Mouse (Mus musculus) gonadal fat pad, adult 2 months (tissue): ENCODE measurements around the gene Ptms. TPM values are rescaled to one million over a fixed set of nuclear protein-coding genes. Genes with fewer than 3 reads are reported as not detected.
"Not testable (repeated sequence)": the region's sequence is repeated elsewhere in the genome, so short reads cannot be mapped to it uniquely, and the experiment has no call there.

Experiments
- DNase-seq: peaks from one replicate; pipeline ENCODE4 v3.0.0-alpha.2; 2012; ENCODE audit warnings: low read depth
- polyA plus RNA-seq: library from polyadenylated mRNA; depleted of rRNA; stranded (reverse); fragments of >200 nt; gene quantifications from 2 replicates; pipeline ENCODE4 v1.2.3, GENCODE M21; 2012

Gene Ptms
- polyA plus RNA-seq, 1 experiment: 811 TPM

DNA sequence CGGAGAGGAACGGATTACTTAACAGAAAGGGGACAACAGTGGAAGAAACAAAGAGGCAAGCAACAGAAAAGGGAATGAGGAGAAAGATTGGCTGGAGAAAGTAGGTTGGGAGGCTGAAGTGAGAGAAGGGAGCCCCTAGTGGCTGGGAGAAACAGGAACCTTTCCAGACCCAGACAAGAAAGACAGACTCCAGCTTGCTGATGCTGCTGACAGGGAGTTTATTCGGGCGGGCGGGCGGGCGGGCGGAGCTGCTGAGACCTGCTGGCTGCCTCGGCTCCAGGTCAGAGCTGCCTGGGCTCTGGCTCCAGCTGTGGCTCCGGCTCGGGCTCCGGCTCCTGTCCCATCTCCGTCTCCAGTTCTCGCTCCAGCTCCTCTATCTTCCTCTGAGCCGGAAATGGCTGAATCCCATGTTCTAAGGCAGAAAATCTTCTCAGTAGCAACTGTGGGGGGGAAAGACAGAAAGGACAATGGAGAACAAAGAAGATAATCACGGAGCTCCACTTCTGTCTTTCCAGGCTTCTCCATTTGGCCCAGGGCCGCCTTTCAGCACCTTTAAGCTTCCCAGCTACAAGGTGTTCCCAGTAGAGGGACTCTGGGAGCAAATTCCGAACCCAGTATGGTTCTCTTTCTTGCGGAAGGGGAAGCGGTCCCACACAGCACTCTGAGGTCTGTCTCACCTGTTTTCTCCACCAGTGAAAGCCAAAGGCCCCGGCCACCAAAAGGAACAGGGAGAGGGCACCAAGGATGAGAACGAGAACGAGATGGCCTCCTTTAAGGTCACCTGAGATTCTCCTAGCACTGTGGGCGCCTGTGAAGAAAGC lies 15.5 kb downstream of the Ptms start:
- no peak for DNase-seq

DNA sequence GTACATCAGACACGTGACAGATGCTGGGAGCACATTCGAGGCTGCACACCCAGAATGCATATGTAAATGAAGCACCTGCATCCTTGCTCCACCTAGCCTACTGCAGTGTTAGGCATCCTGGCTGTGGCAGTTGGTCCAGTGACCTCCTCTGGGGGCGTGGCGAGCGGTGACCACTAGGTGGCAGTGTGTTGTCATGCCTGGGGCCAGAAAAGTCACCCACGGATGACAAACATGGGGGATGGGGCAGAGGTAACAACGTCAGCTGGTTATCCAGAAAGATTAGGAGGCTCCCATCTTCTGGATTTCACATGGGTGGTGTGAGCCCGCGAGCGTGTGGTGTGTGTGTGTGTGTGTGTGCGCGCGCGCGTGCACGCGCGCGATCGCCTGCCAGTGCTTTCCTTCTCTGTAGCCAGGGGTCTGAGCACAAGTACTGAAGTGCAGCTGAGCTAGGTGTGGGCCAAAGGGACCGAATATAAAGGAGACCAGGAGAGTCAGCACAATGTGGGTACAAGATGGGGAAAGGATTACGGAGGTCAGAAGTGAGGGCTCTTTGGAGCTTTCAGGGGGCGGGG lies 16.2 kb downstream of the Ptms start:
- DNase-seq: no peak

DNA sequence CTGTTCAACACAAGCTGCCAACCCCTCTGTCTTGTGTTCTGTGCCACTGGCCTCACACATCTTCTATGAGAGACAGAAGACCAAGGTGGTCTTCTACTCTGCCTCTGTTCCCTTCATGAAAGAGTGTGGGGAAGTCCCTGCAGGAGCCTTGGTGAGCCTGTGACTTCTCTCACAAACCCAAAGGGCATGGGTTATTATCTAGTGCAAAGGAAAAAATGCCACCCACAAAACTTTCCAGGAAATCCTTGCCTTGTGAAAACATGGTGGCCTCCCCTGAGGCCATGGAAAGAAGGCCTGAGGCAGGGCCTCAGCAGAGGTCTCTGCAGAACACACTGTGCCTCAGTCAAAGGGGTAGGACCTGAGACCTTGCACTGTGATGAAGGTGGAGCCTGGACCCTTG lies 18.1 kb downstream of the Ptms start:
- no peak for DNase-seq

DNA sequence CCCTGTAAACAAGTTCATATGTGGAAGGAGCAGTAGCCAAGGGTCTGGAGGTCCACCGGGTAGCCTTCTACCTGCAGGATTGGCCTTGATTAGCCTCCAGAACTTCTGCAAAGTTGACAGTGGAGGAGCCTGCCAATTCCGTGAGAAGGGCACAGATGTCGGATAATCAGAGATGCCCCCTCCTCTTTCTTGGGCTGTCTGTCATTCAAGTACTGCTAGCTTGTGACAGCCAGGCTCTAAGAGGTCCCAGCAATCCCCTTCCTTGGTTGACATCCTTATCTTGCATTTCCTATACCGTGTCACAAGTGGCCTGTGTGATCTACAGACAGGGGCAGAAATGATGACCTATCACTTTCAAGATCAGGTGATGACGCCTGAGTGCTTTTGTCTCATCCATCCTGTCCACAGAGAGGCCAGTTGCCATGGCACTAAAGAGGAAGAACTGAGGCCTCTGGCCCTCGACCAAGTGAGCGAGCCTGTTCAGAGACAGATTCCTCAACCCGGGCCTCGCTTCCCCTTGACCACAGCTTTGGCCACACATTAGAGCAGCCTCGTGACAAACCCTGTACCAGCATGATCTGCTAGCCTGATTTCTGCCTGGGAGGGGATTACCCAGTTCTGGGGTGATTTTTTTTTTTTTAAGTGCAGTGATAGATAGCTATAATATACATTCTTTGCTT lies 19.0 kb downstream of the Ptms start:
- DNase-seq: no peak

DNA sequence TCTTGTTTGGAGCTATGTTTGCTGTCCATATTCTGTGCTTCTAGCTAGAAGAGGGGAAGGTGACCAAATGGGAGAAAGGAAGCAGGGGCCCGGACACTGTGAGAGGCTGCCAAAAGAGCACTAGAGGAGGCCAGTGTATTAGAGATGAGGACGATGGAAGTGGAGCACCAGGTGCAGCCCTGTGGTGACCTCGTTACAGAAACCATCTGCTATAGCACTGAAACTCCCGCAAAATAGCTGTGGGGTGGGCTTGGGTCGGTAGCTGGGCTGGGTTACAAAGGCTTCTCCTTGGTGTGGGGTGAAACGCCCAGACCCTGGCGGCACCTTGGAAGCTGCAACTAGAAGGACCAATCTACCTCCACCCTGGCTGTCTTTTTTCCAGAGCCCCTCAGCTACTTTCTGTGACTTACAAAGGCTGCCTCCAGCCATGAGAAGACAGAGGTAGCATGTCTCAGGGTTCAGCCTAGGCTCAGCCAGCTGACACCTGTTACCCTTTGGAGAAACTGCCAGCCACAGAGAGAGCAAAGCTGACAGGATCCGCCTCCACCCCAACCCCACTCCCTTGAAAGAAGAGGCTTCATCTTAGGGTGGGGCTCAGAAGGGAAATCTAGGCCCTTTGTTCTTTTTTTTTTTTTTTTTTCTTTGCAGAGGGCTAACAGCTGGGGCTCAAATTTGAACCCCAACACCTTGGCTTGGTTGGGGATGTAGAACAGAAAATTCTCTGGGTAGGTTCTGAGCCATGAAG lies 19.7 kb downstream of the Ptms start:
- DNase-seq: no peak

DNA sequence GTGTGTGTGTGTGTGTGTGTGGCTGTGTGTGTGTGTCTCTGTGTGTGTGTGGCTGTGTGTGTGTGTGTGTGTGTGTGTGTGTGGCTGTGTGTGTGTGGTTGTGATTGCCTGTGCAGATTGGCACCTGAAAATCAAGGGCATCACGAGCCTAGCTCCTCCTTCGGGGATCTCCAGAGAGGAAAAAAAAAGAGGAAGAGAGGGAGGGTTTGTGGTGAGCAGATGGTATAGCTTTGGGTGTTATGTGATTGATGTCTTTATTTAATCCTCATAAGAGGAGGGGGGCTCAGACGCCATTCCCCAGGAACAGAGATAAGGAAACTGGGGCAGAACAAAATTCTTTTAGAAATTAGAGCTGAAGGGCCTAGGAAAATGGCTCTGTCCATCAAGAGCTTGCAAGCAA lies 21.5 kb downstream of the Ptms start:
- no peak for DNase-seq

DNA sequence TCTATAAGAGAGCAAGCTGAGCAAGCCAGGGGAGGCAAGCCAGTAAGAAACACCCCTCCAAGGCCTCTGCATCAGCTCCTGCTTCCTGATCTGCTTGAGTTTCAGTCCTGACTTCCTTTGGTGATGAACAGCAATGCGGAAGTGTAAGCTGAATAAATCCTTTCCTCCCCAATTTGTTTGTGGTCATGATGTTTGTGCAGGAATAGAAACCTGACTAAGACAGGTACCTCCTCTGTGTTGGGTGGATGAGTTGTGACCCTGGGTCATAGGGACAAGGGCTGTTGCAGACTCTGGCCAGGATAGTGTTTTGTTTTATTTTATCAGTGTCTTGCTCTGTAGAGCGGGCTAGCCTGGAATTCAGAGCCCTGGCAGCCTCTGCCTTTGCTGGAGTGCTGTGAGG lies 25.8 kb downstream of the Ptms start:
- not testable (repeated sequence) for DNase-seq

DNA sequence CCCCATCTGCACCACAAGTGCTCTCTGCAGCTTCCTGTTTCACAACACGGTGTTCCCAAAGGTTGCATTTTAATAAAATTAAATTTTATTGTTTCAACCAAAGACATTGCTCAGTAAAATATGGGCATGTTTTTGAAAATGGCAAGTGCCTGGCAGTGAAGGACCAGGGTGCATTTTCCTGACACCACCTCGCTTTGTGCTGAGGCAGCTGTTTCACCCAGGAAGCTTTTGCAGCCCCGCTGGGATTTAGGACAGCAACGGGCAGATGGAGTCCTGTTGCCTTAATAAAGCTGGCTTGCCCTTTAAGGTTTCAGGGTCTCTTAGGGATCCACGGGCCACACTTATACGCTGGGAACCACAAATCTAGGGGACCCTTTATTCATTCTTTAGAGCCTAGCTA lies 28.9 kb downstream of the Ptms start:
- DNase-seq: no peak

DNA sequence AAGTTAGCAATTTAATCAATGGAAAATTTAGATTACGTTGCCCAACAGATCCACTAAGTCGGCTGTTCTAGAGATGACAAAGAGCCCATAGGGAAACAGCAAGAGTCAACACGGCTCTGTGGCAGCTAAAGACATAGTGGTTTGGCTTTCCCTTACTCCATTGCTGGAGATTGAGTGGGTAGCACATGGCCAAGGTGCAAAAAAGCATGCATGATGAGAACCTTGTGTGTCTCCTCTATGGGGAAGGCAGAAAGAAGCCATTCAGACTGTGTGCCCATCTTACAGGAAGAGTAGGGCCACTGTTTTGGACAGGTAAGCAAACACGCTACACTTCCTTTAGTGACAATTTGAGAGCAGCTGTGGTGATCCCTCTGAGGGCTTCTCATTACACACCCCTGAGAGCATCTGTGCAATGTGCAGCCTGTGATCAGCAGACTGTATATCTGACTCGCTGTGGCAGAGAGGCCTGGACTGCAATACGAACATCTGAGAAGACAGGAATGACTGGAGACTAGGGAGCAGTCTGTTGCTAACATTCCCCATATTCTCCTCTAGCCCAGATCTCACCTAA lies 31.3 kb downstream of the Ptms start:
- DNase-seq: no peak

DNA sequence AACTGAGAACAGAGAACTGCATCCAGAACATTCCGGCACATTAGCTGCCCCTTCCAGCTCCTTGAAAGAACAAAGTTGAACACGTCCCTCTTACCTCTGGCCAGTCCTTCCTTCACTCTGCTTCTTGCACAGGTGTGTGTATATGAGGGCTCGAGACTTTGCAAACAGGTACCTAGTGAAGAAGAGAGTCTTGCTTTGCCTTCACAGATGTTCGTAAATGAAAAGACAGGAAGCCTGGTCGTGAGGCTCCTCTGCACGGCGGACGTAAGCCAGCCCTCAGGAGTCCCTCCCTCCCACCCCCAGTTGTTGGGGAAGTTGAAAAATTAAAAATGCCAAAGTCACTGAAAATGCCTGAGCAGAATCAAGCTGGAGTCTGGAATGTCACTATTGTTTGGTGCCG lies 31.9 kb downstream of the Ptms start, which contains the start of gene Cd4:
Gene Cd4, minus strand, starts transcription at position 236 of the 400 bp plus-strand sequence.
- no peak for DNase-seq

DNA sequence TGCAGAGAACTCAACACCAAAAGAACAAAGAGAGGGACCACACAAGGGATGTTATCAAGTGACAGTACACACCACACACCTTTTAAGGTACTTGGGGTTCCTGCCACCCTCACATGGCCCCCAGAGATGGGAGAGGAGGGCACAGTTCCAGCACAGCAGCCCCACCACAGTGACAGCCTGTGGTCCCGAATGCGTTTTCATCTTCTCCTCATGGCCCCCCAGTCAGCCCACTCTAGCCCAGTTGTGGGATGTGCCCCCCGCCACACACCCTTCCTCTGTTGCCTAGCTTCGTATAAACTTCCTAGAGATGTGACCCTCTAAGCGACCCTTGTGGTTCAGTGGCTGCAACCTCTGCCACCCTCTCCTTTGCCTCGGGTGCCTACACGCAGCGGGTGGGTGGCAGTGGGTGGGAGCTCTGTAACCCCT lies 33.9 kb downstream of the Ptms start:
- no peak for DNase-seq

DNA sequence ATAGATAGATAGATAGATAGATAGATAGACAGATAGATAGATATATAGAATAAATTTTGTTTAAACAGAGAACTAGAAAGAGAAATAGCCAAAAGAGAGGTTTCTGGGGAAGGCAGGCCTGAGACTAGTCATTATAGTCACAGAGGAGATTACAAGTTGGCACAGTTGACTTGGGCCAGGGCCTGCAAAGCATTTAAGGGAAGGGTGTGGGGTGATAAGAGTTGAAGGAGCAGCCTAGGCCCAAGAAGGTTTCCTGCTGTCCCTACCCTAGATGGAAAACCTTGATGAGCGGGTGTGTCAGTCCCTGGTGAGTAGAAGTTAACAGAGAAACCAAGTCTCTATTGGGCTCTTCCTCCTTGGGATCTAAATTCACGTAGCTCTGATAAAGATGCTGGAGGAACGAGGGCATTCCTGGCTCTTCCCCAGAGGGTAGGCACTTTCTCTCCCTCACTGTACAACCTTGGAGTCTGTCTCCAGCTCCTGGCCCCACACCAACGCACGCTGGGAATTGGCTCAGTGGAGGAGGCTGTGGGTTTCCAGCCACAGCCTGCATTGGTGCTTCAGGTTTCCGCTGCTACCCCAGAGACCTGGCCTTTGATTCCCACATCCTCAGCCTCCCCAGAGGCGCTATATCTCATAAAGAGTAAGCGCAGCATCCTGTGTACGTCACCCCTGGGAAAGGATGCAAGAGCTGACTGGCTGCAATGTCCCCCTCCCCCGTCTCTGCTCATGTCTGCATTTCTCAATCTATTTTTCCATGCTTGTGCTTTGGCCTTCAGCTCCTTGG lies 35.0 kb downstream of the Ptms start:
- no peak for DNase-seq

DNA sequence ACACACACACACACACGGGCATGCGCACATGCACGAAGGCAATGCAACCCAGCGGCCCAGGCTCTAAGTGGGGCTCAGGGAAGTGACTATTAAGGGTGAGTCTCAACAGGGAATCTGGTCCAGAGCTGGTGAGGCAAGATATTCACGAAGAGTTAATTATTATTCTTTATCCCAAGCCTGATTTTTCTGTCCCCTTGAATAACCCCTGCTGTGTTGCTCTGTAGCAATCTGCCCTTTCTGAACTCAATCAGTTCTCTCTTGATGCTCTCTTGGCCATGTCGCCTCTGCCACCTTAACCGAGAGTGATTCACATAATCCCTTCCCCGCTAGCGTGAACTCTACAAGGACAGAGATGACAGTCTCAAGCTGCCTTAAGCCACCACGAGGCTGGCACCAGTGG lies 36.6 kb downstream of the Ptms start:
- no peak for DNase-seq

DNA sequence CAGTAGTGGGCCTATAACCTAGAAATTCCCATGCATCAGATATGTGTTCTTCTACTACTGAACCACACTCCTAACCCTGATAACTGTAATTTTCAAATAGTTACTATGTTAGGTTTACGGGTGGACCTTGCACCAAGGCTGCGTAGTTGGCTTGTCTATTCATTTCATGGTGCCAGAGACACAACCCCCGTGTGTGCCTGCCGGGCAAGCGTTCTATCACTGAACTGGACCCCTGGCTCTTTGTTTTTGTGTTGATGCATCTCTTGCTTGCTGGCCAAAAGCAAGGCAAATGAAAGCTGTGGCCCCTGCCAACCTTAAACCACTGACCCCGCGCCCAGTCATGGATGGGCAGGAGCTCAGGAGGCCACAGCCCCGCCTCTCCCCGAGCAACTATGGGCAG lies 38.1 kb downstream of the Ptms start:
- DNase-seq: no peak

DNA sequence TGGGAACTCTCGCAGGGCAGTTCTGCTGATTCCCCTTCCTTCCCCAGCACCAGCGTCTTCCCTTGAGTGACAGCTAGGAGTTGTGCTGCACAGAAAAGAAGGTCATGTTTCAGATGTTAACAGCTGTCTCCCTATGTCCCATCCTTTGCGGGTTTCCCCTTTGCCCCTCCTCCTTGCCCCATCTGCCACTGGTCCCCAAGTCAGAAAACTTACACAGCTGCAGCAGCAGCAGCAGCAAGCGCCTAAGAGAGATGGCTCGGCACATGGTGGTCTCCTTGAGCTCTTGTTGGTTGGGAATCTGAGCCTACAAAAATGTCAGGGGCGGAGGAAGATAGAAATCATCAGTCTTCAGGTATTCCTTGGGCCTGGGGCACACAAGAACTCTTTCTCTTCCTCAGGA lies 40.5 kb downstream of the Ptms start:
- DNase-seq: no peak

DNA sequence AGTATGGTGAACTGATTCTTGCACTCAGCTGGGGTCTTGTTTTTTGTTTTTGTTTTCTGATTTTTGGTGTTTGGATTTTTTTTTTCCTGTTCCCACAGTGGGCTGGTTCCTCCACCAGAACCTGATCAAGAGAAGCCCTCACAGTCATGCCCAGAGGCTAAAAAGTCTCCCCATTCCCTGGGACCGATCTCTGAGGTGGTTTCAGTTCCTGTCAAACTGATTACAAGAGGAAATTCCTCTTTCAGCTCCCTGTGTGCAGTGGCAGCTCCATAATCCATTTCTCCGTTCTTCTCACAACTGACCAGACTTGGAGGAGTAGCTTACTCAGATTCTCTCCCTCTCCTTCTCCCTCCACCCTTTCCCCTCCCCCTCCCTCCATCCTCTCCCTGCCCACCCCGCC lies 45.6 kb downstream of the Ptms start:
- no peak for DNase-seq

DNA sequence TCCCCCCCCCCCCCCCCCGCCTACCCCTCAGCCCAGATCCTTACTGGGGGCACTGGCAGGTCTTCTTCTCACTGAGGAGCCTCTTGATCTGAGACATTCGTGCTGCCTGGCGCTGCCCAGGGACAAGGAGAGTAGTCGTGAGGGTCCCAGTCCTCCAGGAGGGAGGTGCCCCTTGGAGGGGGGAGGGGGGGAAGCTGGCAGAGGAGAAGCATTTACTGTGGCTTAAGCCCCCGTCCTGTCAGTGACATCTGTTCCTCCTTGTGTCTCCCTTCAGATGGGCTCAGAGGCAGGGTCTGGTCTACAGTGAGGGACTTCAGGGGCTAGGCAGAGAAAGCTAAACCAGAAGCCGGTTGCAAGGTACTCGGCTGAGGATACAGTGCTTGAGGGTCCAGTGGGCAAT lies 53.3 kb downstream of the Ptms start:
- DNase-seq: no peak

DNA sequence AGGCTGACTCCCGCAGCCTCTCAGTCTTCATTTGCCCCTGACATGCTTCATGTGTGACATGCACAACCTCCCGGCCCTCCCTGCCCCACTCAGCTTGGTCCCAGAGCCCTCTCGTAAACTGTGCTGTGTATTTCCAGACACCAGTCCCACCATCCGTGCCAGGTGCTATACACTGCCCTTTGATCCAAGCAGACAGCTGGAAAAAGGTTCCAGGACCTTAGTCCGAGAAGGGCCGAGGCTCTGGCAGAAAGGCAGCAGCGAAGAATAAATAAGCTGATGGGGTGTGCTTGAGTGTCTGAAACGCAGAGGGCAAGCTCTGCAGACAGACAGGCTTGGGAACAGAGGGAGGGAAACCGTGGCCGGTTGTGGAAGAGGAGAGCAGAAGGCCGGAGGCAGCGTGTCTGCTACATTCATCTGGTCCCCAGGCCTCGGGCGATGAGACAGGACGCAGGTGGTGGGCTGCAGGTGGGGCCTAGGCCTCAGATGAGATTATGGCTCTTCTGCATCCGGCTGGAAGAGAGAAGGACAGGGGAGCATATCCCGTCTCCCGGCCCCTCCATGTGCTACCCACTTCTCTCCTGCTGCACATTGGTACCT lies 54.0 kb downstream of the Ptms start:
- no peak for DNase-seq
